Mouse (Mus musculus) liver, postnatal 0 days (tissue): ENCODE measurements around the gene Ypel3. TPM values are rescaled to one million over a fixed set of nuclear protein-coding genes. Genes with fewer than 3 reads are reported as not detected.

ENCODE experiments used
- ATAC-seq: fragments of 200-750 bp; cut with Nextera tagmentation; 2 replicates; pipeline ENCODE4 v1.8.0; 2017; ENCODE audit warnings: mild to moderate bottlenecking, moderate library complexity
- DNase-seq: peaks from one replicate; pipeline ENCODE4 v3.0.0-alpha.2; 2016
- H3K27ac ChIP-seq: fragments of 300-500 bp; sonication (generic); 2 replicates; pipeline ENCODE4 v1.5.1; 2014; ENCODE audit warnings: antibody characterized with exemption, moderate library complexity, mild to moderate bottlenecking, low read depth
- H3K27me3 ChIP-seq: fragments of 300-500 bp; sonication (generic); 2 replicates; pipeline ENCODE4 v1.6.1; 2014; ENCODE audit warnings: low read length, control low read depth, mixed read lengths; ENCODE audit not compliant: insufficient read depth
- H3K36me3 ChIP-seq: fragments of 300-500 bp; sonication (generic); replicated peaks from 2 replicates; pipeline ENCODE4 v1.6.1; 2014; ENCODE audit warnings: mild to moderate bottlenecking, control low read depth, low read length, moderate library complexity, mixed read lengths; ENCODE audit not compliant: insufficient read depth
- H3K4me1 ChIP-seq: fragments of 300-500 bp; sonication (generic); 2 replicates; pipeline ENCODE4 v1.6.1; 2014; ENCODE audit warnings: antibody characterized with exemption, mild to moderate bottlenecking, control low read depth; ENCODE audit not compliant: insufficient read depth
- H3K4me2 ChIP-seq: fragments of 300-500 bp; sonication (generic); 2 replicates; pipeline ENCODE4 v1.6.1; 2014; ENCODE audit warnings: low read depth, mild to moderate bottlenecking, low read length, moderate library complexity, mixed read lengths
- H3K4me3 ChIP-seq: fragments of 300-500 bp; sonication (generic); 2 replicates; pipeline ENCODE4 v1.5.1; 2014; ENCODE audit warnings: low read depth, low read length
- H3K9ac ChIP-seq: fragments of 300-500 bp; sonication (generic); replicated peaks from 2 replicates; pipeline ENCODE4 v1.6.1; 2014; ENCODE audit warnings: mild to moderate bottlenecking, moderate library complexity
- H3K9me3 ChIP-seq: fragments of 300-500 bp; sonication (generic); 2 replicates; pipeline ENCODE4 v1.6.1; 2016; ENCODE audit warnings: mild to moderate bottlenecking, control low read depth, low read length, mixed read lengths
- CTCF ChIP-seq: sonication (generic); IDR thresholded peaks from 2 replicates; pipeline ENCODE4 v1.5.1; 2016; ENCODE audit warnings: antibody characterized with exemption, low read depth
- EP300 ChIP-seq: IDR thresholded peaks from 2 replicates; pipeline ENCODE4 v1.6.1; 2016; ENCODE audit warnings: antibody characterized with exemption, low read depth, mild to moderate bottlenecking
- WGBS: fragments of 180-500 bp; shearing (Covaris S2); extraction: QIAGEN DNeasy Blood & Tissue Kit; methylation state at CpG from one replicate; pipeline ENCODE4 v1.1.7; 2014; ENCODE audit not compliant: insufficient replicate concordance; 5-methylcytosine and 5-hydroxymethylcytosine counted together
- polyA plus RNA-seq: library from polyadenylated mRNA; unstranded; fragments of >200 nt; fragmentation: Nextera tagmentation; extraction: Ambion mirVana; gene quantifications from 2 replicates; pipeline ENCODE4 v1.2.1, GENCODE M21; 2015

Gene Ypel3
- polyA plus RNA-seq, 1 experiment from 2014 or later: 65.0 TPM

DNA sequence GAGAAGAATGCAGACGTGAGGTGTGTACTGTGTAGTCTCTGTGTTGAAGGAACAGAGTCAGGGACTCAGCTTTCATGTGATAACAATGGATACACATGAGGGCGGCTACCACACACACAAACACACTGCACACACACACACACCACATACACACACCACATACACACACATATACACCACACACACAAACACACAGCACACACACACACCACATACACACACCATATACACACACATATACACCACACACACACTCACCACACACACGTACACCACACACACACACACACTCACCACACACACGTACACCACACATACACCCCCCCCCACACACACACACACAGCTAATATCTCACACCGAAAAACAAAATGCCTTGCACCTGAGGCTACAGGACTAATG is 35.3 kb upstream of the Ypel3 start:
- Histone ChIP-seq H3K27ac (no peak overlapping the region), H3K9me3 (no peaks in the 10 kb centered on the region), H3K4me2 (no peak overlapping the region), H3K9ac (no peak overlapping the region), H3K4me1 (peaks cover 6% of the 10 kb centered on the region), H3K27me3 (no peaks in the 10 kb centered on the region), H3K36me3 (no peaks in the 10 kb centered on the region), H3K4me3 (no peak overlapping the region)
- no peak for ATAC-seq
- no peak for DNase-seq
- no peak for TF ChIP-seq CTCF
- TF ChIP-seq EP300: no peak
- WGBS: 70% methylated on average over 5 of the region's 5 CpGs

DNA sequence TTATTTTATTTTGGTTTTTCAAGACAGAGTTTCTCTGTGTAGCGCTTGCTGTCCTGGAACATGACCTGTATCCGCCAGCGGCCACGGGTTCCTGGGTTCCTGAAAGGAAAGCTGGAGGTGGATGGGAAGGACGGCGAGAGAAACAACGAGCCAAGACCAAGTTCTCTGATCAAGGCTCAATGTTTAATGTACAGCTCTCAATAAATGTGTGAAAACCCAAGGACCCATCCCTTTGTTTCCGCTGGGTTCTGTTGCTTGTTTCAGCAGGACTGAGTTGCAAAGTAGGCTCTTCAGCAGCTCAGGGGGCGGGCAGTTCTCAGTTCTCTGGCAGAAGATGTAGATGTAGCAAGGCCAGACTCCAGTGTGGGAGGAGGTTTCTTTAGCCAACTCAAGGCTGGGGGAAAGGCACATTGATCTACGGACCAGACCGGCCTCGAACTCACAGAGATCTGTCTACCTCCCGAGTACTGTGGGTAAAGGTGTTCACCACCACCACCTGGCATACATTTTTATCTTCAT is 34.7 kb upstream of the Ypel3 start:
- no peak for TF ChIP-seq EP300
- TF ChIP-seq CTCF: no peak
- ATAC-seq (no peak), DNase-seq (no peak)
- H3K27me3 ChIP-seq: no peaks in the 10 kb centered on the region
- H3K4me1 ChIP-seq: peaks cover 10% of the 10 kb centered on the region
- H3K4me3 ChIP-seq: no peak overlapping the region
- WGBS: 87% methylated on average over 13 of the region's 13 CpGs
- no peak overlapping the region for H3K9ac ChIP-seq
- no peaks in the 10 kb centered on the region for H3K9me3 ChIP-seq
- no peaks in the 10 kb centered on the region for H3K36me3 ChIP-seq
- H3K27ac ChIP-seq: no peak overlapping the region
- no peak overlapping the region for H3K4me2 ChIP-seq

DNA sequence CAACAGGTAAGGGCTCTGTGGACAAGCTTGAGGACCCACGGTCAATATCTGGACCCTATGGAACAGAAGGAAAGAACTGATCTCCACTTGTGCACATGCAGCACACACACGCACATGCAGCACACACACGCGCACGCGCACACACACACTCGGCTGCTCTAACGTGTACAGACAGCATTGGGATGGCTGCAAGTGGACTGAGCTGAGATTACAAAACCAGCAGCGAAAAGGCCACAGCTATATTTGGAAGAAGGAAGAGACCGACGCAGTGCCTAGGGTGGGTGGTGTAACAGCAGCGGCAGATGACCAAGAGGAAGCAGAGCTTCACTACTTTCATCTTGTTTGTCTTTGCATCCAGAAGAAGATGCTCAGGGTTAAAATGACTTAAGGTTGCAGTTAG is 30.7 kb upstream of the Ypel3 start:
- ATAC-seq (peak; percentile 48), DNase-seq (peak; percentile 51)
- TF ChIP-seq EP300: no peak
- no peak for TF ChIP-seq CTCF
- no peaks in the 10 kb centered on the region for H3K9me3 ChIP-seq
- peak overlapping the region; percentile 65 for H3K4me2 ChIP-seq
- H3K27me3 ChIP-seq: no peaks in the 10 kb centered on the region
- 27% methylated on average over 12 of the region's 12 CpGs for WGBS
- H3K4me1 ChIP-seq: peaks cover 21% of the 10 kb centered on the region
- H3K9ac ChIP-seq: 0 out of 2 replicates have a peak overlapping the region, but pooled peaks have one; percentile 26
- H3K27ac ChIP-seq: peak overlapping the region; percentile 89
- no peaks in the 10 kb centered on the region for H3K36me3 ChIP-seq
- H3K4me3 ChIP-seq: peak overlapping the region; percentile 19

DNA sequence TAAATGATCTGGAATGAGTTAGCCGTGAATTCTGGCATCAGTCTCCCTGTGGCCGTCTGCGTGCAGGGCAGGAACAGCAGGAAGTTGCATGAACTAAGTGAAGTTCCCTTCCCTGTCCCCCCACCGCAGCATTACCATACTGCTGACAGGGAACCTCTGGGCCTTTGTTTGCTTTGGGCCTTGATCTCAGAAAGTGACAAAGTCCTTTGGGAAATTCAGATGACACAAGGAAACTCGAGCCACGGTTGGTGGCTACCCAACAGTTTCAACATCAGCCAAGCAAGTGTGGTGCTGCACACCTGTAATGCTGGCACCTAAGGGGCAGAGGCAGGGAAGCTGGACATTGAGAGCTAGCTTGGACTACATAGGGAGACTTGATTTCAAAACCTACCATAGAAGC is 30.0 kb upstream of the Ypel3 start:
- 5% methylated on average over 6 of the region's 6 CpGs for WGBS
- TF ChIP-seq EP300: no peak
- TF ChIP-seq CTCF: no peak
- Histone ChIP-seq H3K36me3 (no peaks in the 10 kb centered on the region), H3K27me3 (no peaks in the 10 kb centered on the region), H3K27ac (peak overlapping the region; percentile 89), H3K4me2 (peak overlapping the region; percentile 65), H3K9ac (no peak overlapping the region), H3K4me3 (peak overlapping the region; percentile 19), H3K4me1 (peaks cover 21% of the 10 kb centered on the region), H3K9me3 (no peaks in the 10 kb centered on the region)
- peak; percentile 63 for DNase-seq
- peak; percentile 88 for ATAC-seq

DNA sequence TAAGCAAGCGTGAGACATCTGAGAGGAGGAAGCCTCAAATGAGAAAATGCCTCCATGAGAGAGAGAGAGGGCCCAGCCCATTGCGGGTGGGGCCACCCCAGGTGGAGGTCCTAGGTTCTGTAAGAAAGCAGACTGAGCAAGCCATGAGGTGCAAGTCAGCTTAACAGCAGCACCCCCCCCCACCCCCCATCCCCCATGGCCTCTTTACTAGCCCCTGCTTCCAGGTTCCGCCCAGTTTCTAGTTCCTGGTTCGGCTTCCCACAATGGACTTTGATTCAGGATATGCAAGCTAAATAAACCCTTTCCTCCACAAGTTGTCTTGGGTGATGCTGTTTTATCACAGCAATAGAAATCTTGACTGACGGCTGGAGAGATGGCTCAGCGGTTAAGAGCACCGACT is 27.9 kb upstream of the Ypel3 start:
- no peak overlapping the region for H3K9ac ChIP-seq
- H3K27me3 ChIP-seq: no peaks in the 10 kb centered on the region
- H3K9me3 ChIP-seq: no peaks in the 10 kb centered on the region
- H3K27ac ChIP-seq: peak overlapping the region; percentile 12; the same call in 1 of the 2 replicates
- peaks cover 21% of the 10 kb centered on the region for H3K4me1 ChIP-seq
- H3K4me3 ChIP-seq: no peak overlapping the region
- TF ChIP-seq EP300 (no peak), CTCF (no peak)
- H3K4me2 ChIP-seq: no peak overlapping the region
- DNase-seq (no peak), ATAC-seq (no peak)
- 62% methylated on average over 7 of the region's 7 CpGs for WGBS
- H3K36me3 ChIP-seq: no peaks in the 10 kb centered on the region

DNA sequence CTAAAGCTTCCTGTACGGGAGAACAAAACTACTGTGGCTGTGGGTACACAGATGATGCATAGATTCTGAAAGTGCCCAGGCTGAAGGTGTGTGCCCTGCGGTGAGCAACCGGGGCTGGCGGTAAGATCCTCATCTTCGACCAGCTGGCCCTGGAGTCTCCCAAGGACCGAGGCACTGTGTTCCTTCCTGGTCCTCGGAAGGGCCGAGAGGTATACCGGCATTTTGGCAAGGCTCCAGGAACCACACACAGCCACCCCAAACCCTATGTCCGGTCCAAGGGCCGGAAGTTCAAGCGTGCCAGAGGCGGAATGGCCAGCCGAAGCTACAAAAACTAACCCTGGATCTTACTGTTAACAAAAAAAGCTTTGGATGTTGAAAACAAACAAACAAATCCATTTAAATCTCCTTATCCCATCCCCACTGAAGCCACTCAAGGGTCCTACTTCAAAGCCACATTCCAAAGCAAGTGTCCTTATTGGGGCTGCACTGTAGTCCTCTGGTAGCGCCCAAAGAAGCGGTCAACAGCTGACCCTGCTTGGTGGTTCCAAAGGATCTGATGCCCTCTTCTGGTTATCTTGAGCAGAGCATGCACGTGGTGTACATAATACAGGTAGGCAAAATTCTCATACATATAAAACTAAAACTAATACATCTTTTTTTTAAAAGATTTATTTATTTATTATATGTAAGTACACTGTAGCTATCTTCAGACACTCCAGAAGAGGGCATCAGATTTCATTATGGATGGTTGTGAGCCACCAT is 27.0 kb upstream of the Ypel3 start:
- Histone ChIP-seq H3K9ac (no peak overlapping the region), H3K36me3 (no peaks in the 10 kb centered on the region), H3K4me3 (no peak overlapping the region), H3K9me3 (no peaks in the 10 kb centered on the region), H3K27me3 (no peaks in the 10 kb centered on the region), H3K4me2 (no peak overlapping the region), H3K4me1 (peaks cover 25% of the 10 kb centered on the region), H3K27ac (no peak overlapping the region)
- no peak for ATAC-seq
- WGBS: 92% methylated on average over 17 of the region's 17 CpGs
- TF ChIP-seq CTCF (peak; percentile 44), EP300 (no peak)
- no peak for DNase-seq
